Mouse (Mus musculus): Measurements from ENCODE around the gene Ttbk2. TPM values are rescaled to one million over a fixed set of nuclear protein-coding genes. Genes with fewer than 3 reads are reported as not detected.

Gene Ttbk2
- total and polyA plus RNA-seq, 3 experiments, result 2.0 to 13.3 (median 12.6) TPM

- intact Hi-C loops (cut with DNase I), result loop anchor here (5.0 kb wide), 1 partner anchor 385 kb away; no protein-coding TSS in a partner anchor
- TF ChIP-seq CTCF (IDR thresholded peaks at IDR 0.05) (no peak), POLR2A (IDR thresholded peaks at IDR 0.05; ENCODE audit: insufficient read depth, low read depth, low read length) (no peak), EP300 (IDR thresholded peaks at IDR 0.05; ENCODE audit: insufficient read depth, low read depth, low read length) (no peak)
- Histone ChIP-seq H3K27me3 (ENCODE audit: control insufficient read depth, insufficient read depth, low read length) (no peaks in the 10 kb centered on the region), H3K4me3 (no peak overlapping the region), H3K27ac (no peak overlapping the region), H3K36me3 (ENCODE audit: control insufficient read depth, insufficient read depth, low read length) (peaks cover 9% of the 10 kb centered on the region; the same call in 1 of the 2 replicates), H3K79me2 (replicated peaks; ENCODE audit: control insufficient read depth, insufficient read depth, low read length) (no peaks in the 10 kb centered on the region), H3K4me1 (ENCODE audit: control insufficient read depth, insufficient read depth, low read length) (peaks cover 6% of the 10 kb centered on the region), H3K9ac (ENCODE audit: low read depth, low read length) (no peak overlapping the region)
- WGBS, result 78% methylated on average over 5 of the region's 5 CpGs
- no peak for DNase-seq
Observed at GRCm38 (mm10) chr2:120867336-120867735, 16.9 kb upstream of the Ttbk2 start.

- WGBS, result 6% methylated on average over 1 of the region's 1 CpGs
- H3K4me1 ChIP-seq (ENCODE audit: control insufficient read depth, insufficient read depth, low read length), result 0 out of 2 replicates have a peak, but pooled peaks cover 2% of the 10 kb centered on the region
- intact Hi-C loops (cut with DNase I), result loop anchor here (5.0 kb wide), 1 partner anchor 384 kb away; no protein-coding TSS in a partner anchor
- H3K27me3 ChIP-seq (ENCODE audit: control insufficient read depth, insufficient read depth, low read length), result no peaks in the 10 kb centered on the region
- H3K27ac ChIP-seq, result no peak overlapping the region
- DNase-seq, result peak in 1 of 2 experiments; percentile 40
- peaks cover 9% of the 10 kb centered on the region for H3K36me3 ChIP-seq (ENCODE audit: control insufficient read depth, insufficient read depth, low read length)
- no peak for TF ChIP-seq POLR2A (IDR thresholded peaks at IDR 0.05; ENCODE audit: insufficient read depth, low read depth, low read length)
- TF ChIP-seq CTCF (IDR thresholded peaks at IDR 0.05), result peak; percentile 74
- TF ChIP-seq EP300 (IDR thresholded peaks at IDR 0.05; ENCODE audit: insufficient read depth, low read depth, low read length), result no peak
- H3K4me3 ChIP-seq, result no peak overlapping the region
- H3K79me2 ChIP-seq (replicated peaks; ENCODE audit: control insufficient read depth, insufficient read depth, low read length), result no peaks in the 10 kb centered on the region
- no peak overlapping the region for H3K9ac ChIP-seq (ENCODE audit: low read depth, low read length)
Observed at GRCm38 (mm10) chr2:120866561-120866960, 16.2 kb upstream of the Ttbk2 start.

- no peak overlapping the region for H3K4me3 ChIP-seq
- intact Hi-C loops (cut with DNase I), result no loop called here
- H3K4me1 ChIP-seq (ENCODE audit: control insufficient read depth, insufficient read depth, low read length), result no peaks in the 10 kb centered on the region
- TF ChIP-seq POLR2A (IDR thresholded peaks at IDR 0.05; ENCODE audit: insufficient read depth, low read depth, low read length) (no peak), EP300 (IDR thresholded peaks at IDR 0.05; ENCODE audit: insufficient read depth, low read depth, low read length) (no peak), CTCF (IDR thresholded peaks at IDR 0.05) (no peak)
- 100% methylated on average over 1 of the region's 1 CpGs for WGBS
- H3K27ac ChIP-seq, result no peak overlapping the region
- H3K79me2 ChIP-seq (replicated peaks; ENCODE audit: control insufficient read depth, insufficient read depth, low read length), result no peaks in the 10 kb centered on the region
- H3K27me3 ChIP-seq (ENCODE audit: control insufficient read depth, insufficient read depth, low read length), result no peaks in the 10 kb centered on the region
- DNase-seq, result no peak
- no peak overlapping the region for H3K9ac ChIP-seq (ENCODE audit: low read depth, low read length)
- H3K36me3 ChIP-seq (ENCODE audit: control insufficient read depth, insufficient read depth, low read length), result no peaks in the 10 kb centered on the region; the same call in 1 of the 2 replicates
Observed at GRCm38 (mm10) chr2:120863389-120863788, 13.0 kb upstream of the Ttbk2 start.

GRCm38 (mm10) chr2:120860699-120861098 is 10.3 kb upstream of the Ttbk2 start:
- TF ChIP-seq POLR2A (IDR thresholded peaks at IDR 0.05; ENCODE audit: insufficient read depth, low read depth, low read length) (no peak), CTCF (IDR thresholded peaks at IDR 0.05) (no peak), EP300 (IDR thresholded peaks at IDR 0.05; ENCODE audit: insufficient read depth, low read depth, low read length) (no peak)
- Histone ChIP-seq H3K27me3 (ENCODE audit: control insufficient read depth, insufficient read depth, low read length) (no peaks in the 10 kb centered on the region), H3K9ac (ENCODE audit: low read depth, low read length) (no peak overlapping the region), H3K36me3 (ENCODE audit: control insufficient read depth, insufficient read depth, low read length) (no peaks in the 10 kb centered on the region; the same call in 1 of the 2 replicates), H3K79me2 (replicated peaks; ENCODE audit: control insufficient read depth, insufficient read depth, low read length) (no peaks in the 10 kb centered on the region), H3K27ac (no peak overlapping the region), H3K4me1 (ENCODE audit: control insufficient read depth, insufficient read depth, low read length) (no peaks in the 10 kb centered on the region), H3K4me3 (no peak overlapping the region)
- DNase-seq, result no peak
- intact Hi-C loops (cut with DNase I), result no loop called here
- WGBS, result 89% methylated on average over 1 of the region's 1 CpGs

- Histone ChIP-seq H3K4me1 (ENCODE audit: control insufficient read depth, insufficient read depth, low read length) (no peaks in the 10 kb centered on the region), H3K27me3 (ENCODE audit: control insufficient read depth, insufficient read depth, low read length) (no peaks in the 10 kb centered on the region), H3K79me2 (replicated peaks; ENCODE audit: control insufficient read depth, insufficient read depth, low read length) (no peaks in the 10 kb centered on the region), H3K36me3 (ENCODE audit: control insufficient read depth, insufficient read depth, low read length) (no peaks in the 10 kb centered on the region; the same call in 1 of the 2 replicates), H3K9ac (ENCODE audit: low read depth, low read length) (no peak overlapping the region), H3K4me3 (no peak overlapping the region), H3K27ac (no peak overlapping the region)
- 87% methylated on average over 3 of the region's 3 CpGs for WGBS
- intact Hi-C loops (cut with DNase I), result no loop called here
- DNase-seq, result no peak
- TF ChIP-seq EP300 (IDR thresholded peaks at IDR 0.05; ENCODE audit: insufficient read depth, low read depth, low read length) (no peak), POLR2A (IDR thresholded peaks at IDR 0.05; ENCODE audit: insufficient read depth, low read depth, low read length) (no peak), CTCF (IDR thresholded peaks at IDR 0.05) (no peak)
Observed at GRCm38 (mm10) chr2:120858131-120858530, 7.7 kb upstream of the Ttbk2 start.

- no peaks in the 10 kb centered on the region for H3K27me3 ChIP-seq (ENCODE audit: control insufficient read depth, insufficient read depth, low read length)
- no peak overlapping the region for H3K27ac ChIP-seq
- intact Hi-C loops (cut with DNase I), result no loop called here
- no peaks in the 10 kb centered on the region for H3K36me3 ChIP-seq (ENCODE audit: control insufficient read depth, insufficient read depth, low read length)
- peaks cover 1% of the 10 kb centered on the region; the same call in 1 of the 2 replicates for H3K4me1 ChIP-seq (ENCODE audit: control insufficient read depth, insufficient read depth, low read length)
- 81% methylated on average over 3 of the region's 3 CpGs for WGBS
- H3K4me3 ChIP-seq, result no peak overlapping the region
- no peak for TF ChIP-seq POLR2A (IDR thresholded peaks at IDR 0.05; ENCODE audit: insufficient read depth, low read depth, low read length)
- TF ChIP-seq EP300 (IDR thresholded peaks at IDR 0.05; ENCODE audit: insufficient read depth, low read depth, low read length), result no peak
- no peak for TF ChIP-seq CTCF (IDR thresholded peaks at IDR 0.05)
- no peak overlapping the region for H3K9ac ChIP-seq (ENCODE audit: low read depth, low read length)
- no peak for DNase-seq
- H3K79me2 ChIP-seq (replicated peaks; ENCODE audit: control insufficient read depth, insufficient read depth, low read length), result no peaks in the 10 kb centered on the region
Observed at GRCm38 (mm10) chr2:120853151-120853550, 2.7 kb upstream of the Ttbk2 start.
